Mouse (Mus musculus) cerebellum, adult 2 months (tissue): ENCODE data around the gene Rfpl4b. TPM values are rescaled to one million over a fixed set of nuclear protein-coding genes. Genes with fewer than 3 reads are reported as not detected.

Experiments
- DNase-seq, 2 experiments: peaks; one replicate each; pipeline ENCODE4 v3.0.0; 2021
- H3K27ac ChIP-seq: fragments of 200-500 bp; 2 replicates; pipeline ENCODE4 v1.5.1; 2012; ENCODE audit warnings: low read length, control low read depth, inconsistent platforms; ENCODE audit not compliant: insufficient read depth
- H3K27me3 ChIP-seq: fragments of 200-500 bp; 2 replicates; pipeline ENCODE4 v1.6.1; 2012; ENCODE audit warnings: inconsistent platforms, mild to moderate bottlenecking, low read length, moderate library complexity; ENCODE audit not compliant: control insufficient read depth, insufficient read depth
- H3K4me1 ChIP-seq: fragments of 200-500 bp; 2 replicates; pipeline ENCODE4 v1.6.1; 2011; ENCODE audit warnings: low read length; ENCODE audit not compliant: control insufficient read depth, insufficient read depth
- H3K4me3 ChIP-seq: fragments of 200-500 bp; replicated peaks from 2 replicates; pipeline ENCODE3; 2011; ENCODE audit warnings: mild to moderate bottlenecking, low read depth, low read length, control low read depth; ENCODE audit not compliant: insufficient read depth
- CTCF ChIP-seq: fragments of 200-500 bp; IDR thresholded peaks from 2 replicates; pipeline ENCODE4 v1.5.1; 2011; ENCODE audit warnings: low read depth, mild to moderate bottlenecking, control low read depth, low read length, moderate library complexity, borderline replicate concordance; ENCODE audit not compliant: insufficient read depth
- POLR2A ChIP-seq: fragments of 200-500 bp; IDR thresholded peaks from 2 replicates; pipeline ENCODE4 v1.6.1; 2011; ENCODE audit warnings: low read length, control low read depth, borderline replicate concordance; ENCODE audit not compliant: insufficient read depth
- WGBS: fragments of 180-500 bp; shearing (Covaris S2); methylation state at CpG from one replicate; pipeline ENCODE4 v1.1.7; 2018; 5-methylcytosine and 5-hydroxymethylcytosine counted together
- polyA plus RNA-seq: library from polyadenylated mRNA; depleted of rRNA; stranded (reverse); fragments of >200 nt; gene quantifications from 2 replicates; pipeline ENCODE4 v1.2.3, GENCODE M21; 2012; rRNA removed

Rfpl4b gene
- polyA plus RNA-seq, 1 experiment, result not detected

- H3K4me3 ChIP-seq, result no peak overlapping the region
- H3K27ac ChIP-seq, result no peak overlapping the region
- DNase-seq, result no peak
- H3K4me1 ChIP-seq, result no peaks in the 10 kb centered on the region
- TF ChIP-seq POLR2A, result no peak
- no peak for TF ChIP-seq CTCF
- 73% methylated on average over 3 of the region's 3 CpGs for WGBS
- no peaks in the 10 kb centered on the region for H3K27me3 ChIP-seq
Observed at GRCm38 (mm10) chr10:38788612-38789011, 33.0 kb downstream of the Rfpl4b start.

Other genes starting within 250 kb of the Rfpl4b start
- 2.1 and 3.2 TPM in 2 replicates for gene Lama4, start 143.7 kb upstream of the Rfpl4b start, polyA plus RNA-seq